Mouse (Mus musculus): ENCODE measurements around the gene Cyren.

The Cyren gene

GRCm38 (mm10) chr6:34862381-34862780 lies 15.5 kb downstream of the Cyren start:
- Histone ChIP-seq H3K4me3 (replicated peaks; ENCODE audit: low read length) (no peak overlapping the region), H3K4me1 (replicated peaks; ENCODE audit: low read depth, low read length) (peaks cover 42% of the 10 kb centered on the region), H3K9me3 (ENCODE audit: low read length) (no peaks in the 10 kb centered on the region; the same call in 1 of the 2 replicates), H3K36me3 (ENCODE audit: insufficient read depth, low read length) (no peaks in the 10 kb centered on the region), H3K27me3 (ENCODE audit: insufficient read depth, low read length) (peaks cover 11% of the 10 kb centered on the region; the same call in 1 of the 2 replicates)
- TF ChIP-seq POU5F1 (IDR thresholded peaks at IDR 0.05; ENCODE audit: borderline replicate concordance, low read length) (no peak), NANOG (IDR thresholded peaks at IDR 0.05; ENCODE audit: borderline replicate concordance, low read length) (no peak), CTCF (conservative IDR thresholded peaks at IDR 0.05; ENCODE audit: low read length) (no peak)

DNA sequence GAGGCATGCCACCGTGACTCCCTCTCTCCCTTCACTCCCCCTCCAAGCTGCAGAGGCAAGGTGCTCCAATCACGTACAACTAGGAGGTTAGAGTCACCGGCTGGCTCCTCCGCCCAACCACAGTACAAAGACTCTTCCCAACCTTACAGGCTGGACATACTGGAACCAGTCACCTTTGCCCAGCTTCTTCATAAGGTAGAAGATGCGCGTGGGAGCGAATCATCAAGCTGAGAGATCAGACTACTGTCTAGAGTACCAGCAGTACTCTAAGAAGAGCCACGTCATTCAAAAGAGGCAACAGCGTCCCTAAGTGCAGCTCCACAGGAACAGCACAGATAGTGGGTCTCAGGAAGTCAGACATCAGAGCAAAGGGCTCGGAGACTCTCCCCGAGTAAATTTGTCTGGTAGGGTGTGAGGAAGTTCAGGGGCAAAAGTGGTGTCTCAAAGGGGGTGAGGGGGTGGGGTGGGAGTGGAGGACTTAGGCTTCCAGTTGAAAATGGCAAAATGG lies 16.3 kb downstream of the Cyren start:
- Histone ChIP-seq H3K9me3 (ENCODE audit: low read length) (peaks cover 6% of the 10 kb centered on the region), H3K27me3 (ENCODE audit: insufficient read depth, low read length) (peaks cover 10% of the 10 kb centered on the region; the same call in 1 of the 2 replicates), H3K4me1 (replicated peaks; ENCODE audit: low read depth, low read length) (peaks cover 34% of the 10 kb centered on the region), H3K4me3 (replicated peaks; ENCODE audit: low read length) (no peak overlapping the region), H3K36me3 (ENCODE audit: insufficient read depth, low read length) (no peaks in the 10 kb centered on the region)
- no peak for TF ChIP-seq CTCF (conservative IDR thresholded peaks at IDR 0.05; ENCODE audit: low read length)
- TF ChIP-seq POU5F1 (IDR thresholded peaks at IDR 0.05; ENCODE audit: borderline replicate concordance, low read length): no peak
- no peak for TF ChIP-seq NANOG (IDR thresholded peaks at IDR 0.05; ENCODE audit: borderline replicate concordance, low read length)

DNA sequence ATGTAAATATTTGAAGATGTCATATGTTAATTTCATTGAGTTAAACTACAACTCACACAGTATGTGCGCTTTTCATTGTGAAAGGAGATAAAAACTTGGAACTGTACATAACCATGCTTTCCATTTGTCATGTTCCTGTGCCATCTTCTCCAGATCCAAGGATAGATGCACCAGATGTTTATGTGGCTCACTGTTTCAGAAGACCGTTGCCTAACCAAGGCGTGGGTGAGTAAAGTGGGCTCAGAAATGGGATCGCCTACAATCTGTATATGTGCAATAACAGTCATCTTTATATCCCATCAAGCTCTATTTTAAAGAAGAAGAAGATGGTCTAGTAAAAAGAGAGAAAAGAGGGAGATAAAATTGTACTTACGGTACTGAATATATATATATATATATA lies 45.5 kb downstream of the Cyren start:
- TF ChIP-seq NANOG (IDR thresholded peaks at IDR 0.05; ENCODE audit: borderline replicate concordance, low read length) (no peak), POU5F1 (IDR thresholded peaks at IDR 0.05; ENCODE audit: borderline replicate concordance, low read length) (no peak), CTCF (conservative IDR thresholded peaks at IDR 0.05; ENCODE audit: low read length) (no peak)
- Histone ChIP-seq H3K36me3 (ENCODE audit: insufficient read depth, low read length) (no peaks in the 10 kb centered on the region), H3K27me3 (ENCODE audit: insufficient read depth, low read length) (no peaks in the 10 kb centered on the region)

GRCm38 (mm10) chr6:34824406-34824805 lies 53.5 kb downstream of the Cyren start:
- Histone ChIP-seq H3K36me3 (ENCODE audit: insufficient read depth, low read length) (no peaks in the 10 kb centered on the region), H3K4me3 (replicated peaks; ENCODE audit: low read length) (no peak overlapping the region), H3K9me3 (ENCODE audit: low read length) (peaks cover 9% of the 10 kb centered on the region), H3K27me3 (ENCODE audit: insufficient read depth, low read length) (no peaks in the 10 kb centered on the region), H3K4me1 (replicated peaks; ENCODE audit: low read depth, low read length) (no peaks in the 10 kb centered on the region)
- TF ChIP-seq POU5F1 (IDR thresholded peaks at IDR 0.05; ENCODE audit: borderline replicate concordance, low read length) (no peak), CTCF (conservative IDR thresholded peaks at IDR 0.05; ENCODE audit: low read length) (no peak), NANOG (IDR thresholded peaks at IDR 0.05; ENCODE audit: borderline replicate concordance, low read length) (no peak)

More for the DNA sequence above, 45.5 kb downstream of the Cyren start:
- Histone ChIP-seq H3K9me3 (ENCODE audit: low read length) (peaks cover under 1% of the 10 kb centered on the region; the same call in 1 of the 2 replicates), H3K4me1 (replicated peaks; ENCODE audit: low read depth, low read length) (no peaks in the 10 kb centered on the region), H3K4me3 (replicated peaks; ENCODE audit: low read length) (no peak overlapping the region)

All from E14TG2a.4 (cell line).